Mouse (Mus musculus) stomach, embryonic 16.5 days (tissue): ENCODE results near the gene St8sia6. TPM values are rescaled to one million over a fixed set of nuclear protein-coding genes. Genes with fewer than 3 reads are reported as not detected.
A peak's percentile ranks its signal among the peaks of the same experiment; 100 is the strongest.

Experiments used
- ATAC-seq: fragments of 200-750 bp; cut with Nextera tagmentation; 2 replicates; pipeline ENCODE4 v1.8.0; 2017; ENCODE audit warnings: moderate number of reproducible peaks, moderate TSS enrichment; ENCODE audit not compliant: insufficient read depth, low FRiP score
- H3K27ac ChIP-seq: fragments of 300-500 bp; sonication (generic); 2 replicates; pipeline ENCODE4 v1.5.1; 2014; ENCODE audit warnings: low read length
- H3K27me3 ChIP-seq: fragments of 300-500 bp; sonication (generic); 2 replicates; pipeline ENCODE4 v1.6.1; 2014; ENCODE audit warnings: low read length, control low read depth, mixed read lengths; ENCODE audit not compliant: control insufficient read depth, insufficient read depth
- H3K36me3 ChIP-seq: fragments of 300-500 bp; sonication (generic); 2 replicates; pipeline ENCODE4 v1.6.1; 2014; ENCODE audit warnings: low read length; ENCODE audit not compliant: control insufficient read depth, insufficient read depth
- H3K4me1 ChIP-seq: fragments of 300-500 bp; sonication (generic); 2 replicates; pipeline ENCODE4 v1.6.1; 2014; ENCODE audit warnings: low read length, control low read depth, mixed read lengths; ENCODE audit not compliant: control insufficient read depth, insufficient read depth
- H3K4me2 ChIP-seq: fragments of 300-500 bp; sonication (generic); 2 replicates; pipeline ENCODE4 v1.6.1; 2014; ENCODE audit warnings: low read depth, low read length, mixed read lengths
- H3K4me3 ChIP-seq: fragments of 300-500 bp; sonication (generic); replicated peaks from 2 replicates; pipeline ENCODE4 v1.5.1; 2014; ENCODE audit warnings: mild to moderate bottlenecking, low read length
- H3K9ac ChIP-seq: fragments of 300-500 bp; sonication (generic); 2 replicates; pipeline ENCODE4 v1.6.1; 2014; ENCODE audit warnings: low read length
- H3K9me3 ChIP-seq: fragments of 300-500 bp; sonication (generic); replicated peaks from 2 replicates; pipeline ENCODE4 v1.6.1; 2016; ENCODE audit warnings: low read length, control low read depth; ENCODE audit not compliant: control insufficient read depth
- WGBS: fragments of 180-500 bp; shearing (Covaris S2); extraction: QIAGEN DNeasy Blood & Tissue Kit; methylation state at CpG from one replicate; pipeline ENCODE4 v1.1.7; 2014; 5-methylcytosine and 5-hydroxymethylcytosine counted together
- polyA plus RNA-seq: library from polyadenylated mRNA; unstranded; fragments of >200 nt; fragmentation: Nextera tagmentation; extraction: Ambion mirVana; gene quantifications from 2 replicates; pipeline ENCODE4 v1.2.1, GENCODE M21; 2015

The St8sia6 gene
- 0.50 and 0.80 TPM in 2 replicates for polyA plus RNA-seq

GRCm38 (mm10) chr2:13793969-13794363, at the start of gene St8sia6:
St8sia6 (minus strand) TSS chr2:13794064.
- Histone ChIP-seq H3K36me3 (no peaks in the 10 kb centered on the region), H3K27ac (no peak within 1 kb of the TSS), H3K4me1 (no peaks in the 10 kb centered on the region), H3K4me2 (peak within 1 kb of the TSS; percentile 98), H3K27me3 (peaks cover 23% of the 10 kb centered on the region), H3K9ac (peak within 1 kb of the TSS; percentile 66), H3K9me3 (no peaks in the 10 kb centered on the region), H3K4me3 (peak within 1 kb of the TSS; percentile 60)
- ATAC-seq, result no peak
- WGBS, result 54% methylated on average over 8 of the region's 8 CpGs

GRCm38 (mm10) chr2:13836310-13836709, 42.4 kb upstream of the St8sia6 start:
- no peaks in the 10 kb centered on the region for H3K27me3 ChIP-seq
- no peak overlapping the region for H3K4me2 ChIP-seq
- H3K9ac ChIP-seq, result no peak overlapping the region
- ATAC-seq, result no peak
- 74% methylated on average over 3 of the region's 3 CpGs for WGBS
- H3K9me3 ChIP-seq, result no peaks in the 10 kb centered on the region
- H3K4me3 ChIP-seq, result no peak overlapping the region
- H3K27ac ChIP-seq, result no peak overlapping the region
- no peaks in the 10 kb centered on the region for H3K4me1 ChIP-seq
- H3K36me3 ChIP-seq, result no peaks in the 10 kb centered on the region

- Histone ChIP-seq H3K4me1 (no peaks in the 10 kb centered on the region), H3K36me3 (no peaks in the 10 kb centered on the region), H3K27ac (no peak overlapping the region), H3K4me3 (no peak overlapping the region), H3K4me2 (no peak overlapping the region), H3K9ac (no peak overlapping the region), H3K27me3 (no peaks in the 10 kb centered on the region), H3K9me3 (no peaks in the 10 kb centered on the region)
- 38% methylated on average over 1 of the region's 1 CpGs for WGBS
- ATAC-seq, result no peak
Observed at GRCm38 (mm10) chr2:13834989-13835388, 41.1 kb upstream of the St8sia6 start.

GRCm38 (mm10) chr2:13816645-13817044, 22.8 kb upstream of the St8sia6 start:
- H3K27me3 ChIP-seq, result no peaks in the 10 kb centered on the region
- H3K4me3 ChIP-seq, result no peak overlapping the region
- no peak overlapping the region for H3K9ac ChIP-seq
- H3K9me3 ChIP-seq, result no peaks in the 10 kb centered on the region
- H3K27ac ChIP-seq, result no peak overlapping the region
- no peak for ATAC-seq
- 81% methylated on average over 2 of the region's 2 CpGs for WGBS
- no peak overlapping the region for H3K4me2 ChIP-seq
- H3K4me1 ChIP-seq, result no peaks in the 10 kb centered on the region
- no peaks in the 10 kb centered on the region for H3K36me3 ChIP-seq

- 23% methylated on average over 5 of the region's 5 CpGs for WGBS
- no peak overlapping the region for H3K27ac ChIP-seq
- no peak overlapping the region for H3K4me3 ChIP-seq
- H3K36me3 ChIP-seq, result no peaks in the 10 kb centered on the region
- H3K27me3 ChIP-seq, result no peaks in the 10 kb centered on the region
- no peaks in the 10 kb centered on the region for H3K4me1 ChIP-seq
- H3K9ac ChIP-seq, result no peak overlapping the region
- H3K4me2 ChIP-seq, result no peak overlapping the region
- ATAC-seq, result peak; percentile 72; the same call in 1 of the 2 replicates
- H3K9me3 ChIP-seq, result no peaks in the 10 kb centered on the region
Observed at GRCm38 (mm10) chr2:13808593-13808992, 14.7 kb upstream of the St8sia6 start.

GRCm38 (mm10) chr2:13808008-13808407, 14.1 kb upstream of the St8sia6 start:
- H3K27ac ChIP-seq, result no peak overlapping the region
- H3K4me3 ChIP-seq, result no peak overlapping the region
- WGBS, result 46% methylated on average over 4 of the region's 4 CpGs
- H3K27me3 ChIP-seq, result no peaks in the 10 kb centered on the region
- no peaks in the 10 kb centered on the region for H3K36me3 ChIP-seq
- no peaks in the 10 kb centered on the region for H3K9me3 ChIP-seq
- H3K9ac ChIP-seq, result no peak overlapping the region
- no peak overlapping the region for H3K4me2 ChIP-seq
- ATAC-seq, result peak; percentile 75; the same call in 1 of the 2 replicates
- H3K4me1 ChIP-seq, result no peaks in the 10 kb centered on the region

GRCm38 (mm10) chr2:13806120-13806519, 12.3 kb upstream of the St8sia6 start:
- H3K4me2 ChIP-seq, result no peak overlapping the region
- 87% methylated on average over 3 of the region's 3 CpGs for WGBS
- ATAC-seq, result no peak

GRCm38 (mm10) chr2:13800639-13801038, 6.8 kb upstream of the St8sia6 start:
- no peaks in the 10 kb centered on the region for H3K27me3 ChIP-seq
- WGBS, result 86% methylated on average over 2 of the region's 2 CpGs
- H3K4me3 ChIP-seq, result no peak overlapping the region

More at GRCm38 (mm10) chr2:13806120-13806519, 12.3 kb upstream of the St8sia6 start:
- no peaks in the 10 kb centered on the region for H3K4me1 ChIP-seq
- no peaks in the 10 kb centered on the region for H3K27me3 ChIP-seq
- no peaks in the 10 kb centered on the region for H3K9me3 ChIP-seq
- no peak overlapping the region for H3K9ac ChIP-seq
- no peak overlapping the region for H3K4me3 ChIP-seq
- H3K27ac ChIP-seq, result no peak overlapping the region
- no peaks in the 10 kb centered on the region for H3K36me3 ChIP-seq

GRCm38 (mm10) chr2:13794446-13794845, 582 bp upstream of the St8sia6 start:
- WGBS, result 78% methylated on average over 8 of the region's 8 CpGs

More at GRCm38 (mm10) chr2:13800639-13801038, 6.8 kb upstream of the St8sia6 start:
- no peak overlapping the region for H3K4me2 ChIP-seq
- H3K9ac ChIP-seq, result no peak overlapping the region
- H3K36me3 ChIP-seq, result no peaks in the 10 kb centered on the region
- no peak for ATAC-seq
- H3K4me1 ChIP-seq, result no peaks in the 10 kb centered on the region
- H3K27ac ChIP-seq, result no peak overlapping the region
- H3K9me3 ChIP-seq, result no peaks in the 10 kb centered on the region

More at GRCm38 (mm10) chr2:13794446-13794845, 582 bp upstream of the St8sia6 start:
- no peaks in the 10 kb centered on the region for H3K9me3 ChIP-seq
- peaks cover 23% of the 10 kb centered on the region for H3K27me3 ChIP-seq
- no peak overlapping the region for H3K27ac ChIP-seq
- ATAC-seq, result no peak
- H3K36me3 ChIP-seq, result no peaks in the 10 kb centered on the region
- H3K9ac ChIP-seq, result no peak overlapping the region
- H3K4me2 ChIP-seq, result no peak overlapping the region
- H3K4me1 ChIP-seq, result no peaks in the 10 kb centered on the region
- H3K4me3 ChIP-seq, result no peak overlapping the region
